Mouse (Mus musculus): Measurements from ENCODE around the gene Dock9.

- no peak for TF ChIP-seq CTCF (IDR thresholded peaks at IDR 0.05; ENCODE audit: low read depth, low read length)
- no peak for TF ChIP-seq POLR2A (IDR thresholded peaks at IDR 0.05; ENCODE audit: borderline replicate concordance, low read depth, low read length)
Measured at GRCm38 (mm10) chr14:121713166-121713829, 84.3 kb downstream of the Dock9 start.
